Mouse (Mus musculus) cerebellum, postnatal 25 days (tissue): Measurements from ENCODE around the gene Gm498.
A peak's percentile ranks its signal among the peaks of the same experiment; 100 is the strongest.

Experiments
- DNase-seq, 2 experiments: peaks; one replicate each; pipeline ENCODE4 v3.0.0; 2021; ENCODE audit warnings: mixed read lengths in 2 of 2

Gm498 gene

DNA sequence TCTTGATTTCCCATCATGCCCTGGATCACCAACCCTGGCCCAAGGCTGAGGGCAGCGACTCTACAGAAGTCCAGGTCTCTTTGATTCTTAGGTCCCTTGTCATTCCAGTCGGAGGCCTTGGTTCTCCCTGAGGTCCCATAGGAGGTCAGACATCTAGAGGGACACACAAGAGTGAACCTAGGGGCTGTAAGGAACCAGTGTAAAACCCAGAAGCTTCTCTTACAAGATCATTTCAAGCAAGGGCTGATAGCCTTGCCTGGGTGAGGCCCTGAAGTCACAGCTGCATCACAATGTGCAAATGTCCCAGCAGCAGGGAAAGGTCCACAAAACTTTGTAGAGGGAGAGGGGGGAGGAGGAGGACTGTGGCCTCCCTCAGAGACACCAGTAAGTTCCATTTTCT is at the start of gene Gm498:
Gm498 (plus strand) TSS at position 301 of the 400 bp plus-strand sequence.
- no peak for DNase-seq

DNA sequence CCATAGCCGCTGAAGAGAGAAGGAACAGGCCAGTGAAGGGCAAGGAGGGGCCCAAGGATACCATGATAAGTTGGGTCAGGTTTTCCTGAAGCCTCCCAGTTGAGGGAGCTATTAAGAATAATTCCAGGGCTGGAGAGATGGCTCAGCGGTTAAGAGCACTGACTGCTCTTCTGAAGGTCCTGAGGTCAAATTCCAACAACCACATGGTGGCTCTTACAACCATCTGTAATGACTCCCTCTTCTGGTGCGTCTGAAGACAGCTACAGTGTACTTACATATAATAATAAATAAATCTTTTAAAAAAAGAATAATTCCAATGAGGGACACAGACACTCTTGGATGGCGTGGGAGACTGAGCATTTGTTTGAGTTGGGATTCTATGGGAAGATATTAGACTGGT is 47.4 kb upstream of the Gm498 start:
- DNase-seq: no peak

DNA sequence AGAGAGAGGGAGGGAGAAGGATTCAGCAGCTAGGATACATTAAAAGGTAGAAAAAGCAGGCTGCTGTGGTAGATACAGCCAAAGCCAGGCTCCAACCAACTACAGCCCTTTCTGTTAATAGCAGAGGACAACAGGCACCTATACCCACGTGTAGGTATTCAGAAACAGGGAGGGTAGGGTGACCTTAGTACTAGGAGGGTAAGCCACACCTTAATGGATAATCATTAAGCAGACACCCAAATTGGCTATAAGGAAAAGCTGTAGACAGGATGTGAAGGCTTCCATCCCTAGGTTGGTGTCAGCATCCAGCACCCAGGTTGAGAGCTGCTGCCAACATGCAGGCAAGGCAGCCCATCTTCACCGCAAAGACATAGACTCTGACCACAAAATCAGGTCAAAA is 45.4 kb upstream of the Gm498 start:
- no peak for DNase-seq

DNA sequence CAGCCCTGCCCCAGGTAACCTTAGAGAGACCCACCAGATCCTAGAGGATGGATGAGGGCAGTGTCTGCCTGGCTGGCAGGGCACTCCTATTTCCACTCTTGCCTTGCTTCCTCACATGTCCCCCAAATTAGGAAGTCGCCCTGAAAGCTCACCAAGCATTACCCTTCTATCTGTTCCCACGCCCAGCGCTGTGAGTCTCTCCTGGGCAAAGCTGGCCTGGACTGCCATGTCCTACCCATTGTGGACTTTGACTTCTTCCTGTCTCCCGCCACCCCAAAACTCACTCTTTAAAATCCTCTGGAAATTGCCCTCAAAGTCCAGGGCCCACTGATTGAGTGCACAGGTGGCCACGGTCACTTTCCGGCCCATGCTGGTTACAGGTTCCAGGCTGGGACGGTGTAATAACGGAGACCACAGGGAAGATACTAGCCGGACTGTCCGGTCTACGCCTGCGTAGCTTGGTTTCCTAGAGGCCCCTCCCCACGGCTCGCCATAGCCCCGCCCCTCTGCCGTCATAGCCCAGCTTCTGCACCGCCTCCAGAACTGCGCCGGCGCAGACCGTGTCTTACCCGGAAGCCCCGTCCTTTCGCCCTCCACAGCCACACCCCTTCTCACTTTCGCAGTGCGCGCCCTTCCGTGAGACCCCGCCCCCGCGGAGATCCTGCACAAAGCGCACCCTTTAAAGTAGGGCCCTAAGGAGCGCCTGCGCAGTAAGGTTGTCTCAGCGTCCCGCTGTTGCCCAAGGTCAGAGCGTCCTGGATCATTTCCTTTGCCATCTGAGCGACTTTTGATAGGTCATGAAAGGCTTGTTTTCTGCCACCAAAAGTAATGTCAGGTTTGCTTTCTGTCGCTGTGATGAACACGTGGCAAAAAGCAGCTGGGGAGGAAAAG is 44.0 kb upstream of the Gm498 start, which contains the start of the genes Nadsyn1 and Dhcr7:
Nadsyn1 (minus strand) TSS at position 475 of the 891 bp plus-strand sequence.
Dhcr7 (plus strand) TSS at position 771 of the 891 bp plus-strand sequence.
- DNase-seq: peak; percentile 98 to 100

GRCm38 (mm10) chr7:143823266-143823605 is 43.4 kb upstream of the Gm498 start:
- no peak for DNase-seq

- no peak for DNase-seq
These were observed 39.7 kb upstream of the Gm498 start for GRCm38 (mm10) chr7:143826985-143827384.

GRCm38 (mm10) chr7:143829504-143830331 is 36.9 kb upstream of the Gm498 start:
- DNase-seq: peak; percentile 95 to 96

DNA sequence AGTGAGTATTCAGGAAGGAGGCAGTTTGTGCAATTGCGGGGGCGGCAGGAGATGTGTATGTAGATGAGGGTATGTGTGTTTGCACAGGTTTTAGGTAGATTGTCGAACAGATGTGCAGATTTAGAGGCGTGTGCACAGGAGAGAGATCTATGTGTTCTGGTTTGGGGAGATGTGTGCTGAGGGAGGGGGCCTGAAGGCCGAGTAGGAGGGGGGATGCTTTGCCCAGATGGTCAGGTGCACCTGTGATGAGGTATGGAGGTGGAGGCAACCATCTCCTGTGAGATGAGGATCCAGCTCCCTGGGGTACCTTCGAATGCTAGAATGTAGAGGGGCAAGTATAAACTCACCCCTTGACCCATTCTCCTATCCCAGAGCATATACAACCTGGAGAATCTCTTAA is 36.2 kb upstream of the Gm498 start:
- DNase-seq: no peak

DNA sequence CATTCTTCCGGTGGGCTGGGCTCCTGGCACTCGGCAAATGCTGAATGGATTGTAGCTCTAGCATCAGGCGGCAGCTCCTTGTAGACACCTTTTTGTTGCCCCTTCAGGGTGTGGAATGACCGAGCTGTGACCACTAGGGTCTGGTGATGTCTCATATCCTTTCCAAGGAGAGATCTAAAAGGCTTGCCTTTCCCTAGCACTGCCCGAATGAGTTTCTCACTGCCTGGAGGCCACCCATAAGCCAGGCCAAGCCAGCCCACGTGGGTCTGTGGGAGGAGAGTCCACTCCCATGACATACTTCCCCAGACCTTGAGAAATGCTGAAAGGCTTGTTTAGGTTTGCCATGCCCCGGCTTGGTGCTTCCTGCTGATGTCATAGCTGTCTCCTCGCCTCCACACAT is 34.4 kb upstream of the Gm498 start:
- no peak for DNase-seq

GRCm38 (mm10) chr7:143832611-143833010 is 34.0 kb upstream of the Gm498 start:
- DNase-seq: no peak

- DNase-seq: no peak
These were observed 33.0 kb upstream of the Gm498 start for GRCm38 (mm10) chr7:143833581-143834190.

DNA sequence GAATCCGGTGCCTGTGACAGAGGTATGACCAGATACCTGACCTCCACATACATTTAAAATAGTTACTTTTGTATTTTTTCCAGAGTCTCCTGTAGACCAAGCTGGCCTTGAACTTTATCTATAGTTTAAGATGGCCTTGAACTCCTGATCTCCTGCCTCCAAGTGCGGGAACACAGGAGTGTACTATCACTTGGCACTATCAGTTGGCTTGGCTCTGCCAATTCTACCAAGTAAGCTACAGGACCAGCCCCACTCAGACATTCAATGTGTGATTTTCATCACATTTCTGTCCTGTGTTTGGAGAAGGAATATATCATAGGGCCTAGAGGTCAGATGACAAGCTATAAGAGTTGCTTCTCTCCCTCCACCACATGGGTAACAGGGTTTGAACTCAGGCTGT is 32.3 kb upstream of the Gm498 start:
- no peak for DNase-seq

GRCm38 (mm10) chr7:143834972-143835371 is 31.7 kb upstream of the Gm498 start:
- no peak for DNase-seq

GRCm38 (mm10) chr7:143837705-143838358 is 28.8 kb upstream of the Gm498 start:
- no peak for DNase-seq

DNA sequence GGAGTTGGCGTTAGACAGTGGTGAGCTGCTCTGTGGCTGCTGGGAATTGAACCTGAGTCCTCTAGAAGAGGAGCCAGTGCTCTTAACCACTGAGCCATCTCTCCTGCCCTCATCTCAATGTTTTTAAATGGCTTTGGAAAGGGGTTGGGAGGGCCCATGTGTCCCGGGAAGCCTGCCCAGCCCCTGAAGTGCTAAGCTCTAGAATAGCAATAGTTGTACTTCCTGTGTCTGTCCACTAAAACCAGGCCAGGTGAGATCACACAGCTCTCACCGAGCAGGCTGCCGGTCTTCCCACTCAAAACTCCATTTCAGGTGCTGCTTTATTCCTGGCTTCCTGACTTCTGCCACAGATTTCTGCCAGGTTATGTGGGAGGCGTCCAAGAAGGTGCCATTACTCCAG is 26.5 kb upstream of the Gm498 start:
- DNase-seq: peak; percentile 48 to 68

DNA sequence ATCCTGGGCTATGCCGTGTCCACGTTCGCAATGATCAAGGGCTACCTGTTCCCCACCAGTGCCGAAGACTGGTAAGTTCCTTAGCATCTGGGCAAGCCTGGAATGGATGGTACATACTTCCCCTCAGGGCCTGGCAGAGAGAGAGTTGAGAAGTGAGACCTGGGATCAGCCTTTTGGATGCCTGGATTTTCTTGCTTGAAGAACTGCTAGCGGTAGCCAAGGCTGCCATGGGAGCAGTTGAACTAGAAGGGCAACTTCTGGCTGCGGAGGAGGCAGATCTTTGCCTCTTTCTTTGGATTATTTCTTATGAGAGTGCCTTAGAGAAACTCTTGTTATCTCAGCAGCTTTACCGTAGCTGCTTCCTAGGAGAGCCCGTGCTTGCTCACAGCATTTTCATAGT is 25.3 kb upstream of the Gm498 start:
- DNase-seq: no peak

- no peak for DNase-seq
These were observed 18.4 kb upstream of the Gm498 start for GRCm38 (mm10) chr7:143848127-143848767.

GRCm38 (mm10) chr7:143848768-143849482 is 17.7 kb upstream of the Gm498 start:
- no peak for DNase-seq

DNA sequence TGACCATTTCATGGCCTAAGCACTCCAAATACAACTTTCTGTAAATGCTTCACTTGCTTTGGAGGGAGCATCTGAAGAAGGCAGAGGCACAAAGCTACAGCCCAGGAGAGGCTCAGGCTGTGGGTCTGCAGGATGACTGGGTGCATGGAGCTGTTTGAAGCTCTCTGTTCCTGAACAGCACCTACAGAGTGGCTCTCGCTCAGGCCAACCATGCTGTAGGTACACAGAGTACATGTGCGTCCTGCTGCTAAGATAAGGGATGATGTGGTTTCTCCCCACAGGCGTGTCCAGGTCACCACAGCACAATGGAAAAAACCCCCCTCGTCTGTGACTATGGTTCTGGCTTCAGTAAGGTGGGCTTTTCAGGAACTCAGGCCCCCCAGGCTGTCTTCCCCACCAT is 2.2 kb downstream of the Gm498 start:
- no peak for DNase-seq

GRCm38 (mm10) chr7:143883717-143884116 is 17.1 kb downstream of the Gm498 start:
- DNase-seq: no peak

GRCm38 (mm10) chr7:143891146-143891545 is 24.5 kb downstream of the Gm498 start:
- no peak for DNase-seq

DNA sequence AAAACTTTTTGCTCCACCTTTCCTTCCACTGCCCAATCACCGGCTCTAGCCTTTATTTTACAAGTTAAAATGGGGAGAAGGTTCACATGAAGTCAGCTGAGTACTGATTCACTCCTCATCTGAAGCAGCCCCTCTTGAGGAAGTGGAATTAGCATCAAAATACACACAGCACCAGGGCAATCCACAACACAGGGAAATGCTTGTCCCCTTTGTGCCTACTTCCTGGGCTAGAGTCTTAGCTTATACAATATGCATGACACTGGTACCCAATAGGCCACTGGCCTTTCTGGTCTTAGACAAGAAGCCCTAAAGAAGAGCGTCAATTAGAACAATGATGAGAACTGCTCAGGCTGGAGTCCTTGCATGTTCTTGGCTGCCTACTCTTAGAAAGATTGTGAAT is 25.7 kb downstream of the Gm498 start:
- DNase-seq: no peak
